Mouse (Mus musculus) gastrocnemius, postnatal 14 days (tissue): ENCODE measurements around the gene Gm45837. TPM values are rescaled to one million over a fixed set of nuclear protein-coding genes. Genes with fewer than 3 reads are reported as not detected.

ENCODE experiments used
- DNase-seq: peaks from one replicate; pipeline ENCODE4 v3.0.0; 2021; ENCODE audit warnings: mixed read lengths
- intact Hi-C: fragments of 180-260 bp; cut with DNase I; formaldehyde crosslinking; loops from one replicate; pipeline ENCODE4 v1.15.1; 2025; ENCODE audit warnings: low total_unique reads
- total RNA-seq, 2 experiments: library from RNA; stranded (reverse); gene quantifications; 2 replicates each; pipeline ENCODE4 v1.2.3; 2021

The Gm45837 gene
- total RNA-seq, 2 experiments from 2014 or later = 2.3 to 6.4 TPM

GRCm38 (mm10) chr7:101423970-101424369 is 13.3 kb downstream of the Gm45837 start:
- DNase-seq = no peak
- intact Hi-C loops = loop anchor here (10.0 kb wide), 1 partner anchor 191 kb away; no protein-coding TSS in a partner anchor

DNA sequence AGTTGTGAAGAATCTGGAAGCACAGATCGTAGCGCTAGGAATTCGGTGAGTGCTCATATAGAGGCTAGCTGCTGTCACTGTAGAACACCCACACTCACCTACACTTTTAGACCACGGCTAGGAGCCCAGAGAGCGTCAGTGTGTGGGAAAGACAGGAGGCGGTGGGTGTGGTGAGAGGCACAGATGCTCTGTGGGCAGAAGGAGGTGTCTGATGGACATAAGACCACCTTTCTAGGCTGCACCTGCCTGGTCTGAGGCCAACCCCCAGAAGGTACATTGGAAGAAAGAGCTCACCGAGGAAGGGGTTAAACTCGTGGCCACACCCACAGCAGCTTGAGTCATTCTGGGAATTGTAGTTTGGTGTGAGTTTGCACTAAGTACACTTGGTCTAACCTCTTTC is 16.0 kb downstream of the Gm45837 start:
- DNase-seq = no peak
- intact Hi-C loops = loop anchor here (10.0 kb wide), 1 partner anchor 188 kb away; no protein-coding TSS in a partner anchor

DNA sequence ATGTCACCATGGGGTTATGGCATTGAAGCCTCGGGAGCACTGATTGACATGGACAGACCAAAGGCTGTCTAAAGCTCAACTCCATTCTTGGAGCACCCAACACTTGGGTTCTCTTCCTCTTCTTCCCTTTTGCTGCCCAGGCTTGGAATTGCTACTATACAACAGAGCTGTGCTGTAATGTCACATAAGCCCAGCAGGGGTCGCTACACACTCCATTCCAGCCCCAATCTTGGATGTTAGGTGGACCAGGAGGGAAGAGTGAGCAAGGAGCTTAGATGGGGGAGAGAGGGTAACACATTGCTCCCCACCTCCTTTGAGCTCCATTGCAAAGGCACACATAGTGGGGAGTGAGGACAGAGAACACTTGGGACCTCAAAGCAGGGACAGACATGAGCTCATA is 17.1 kb downstream of the Gm45837 start:
- intact Hi-C loops = loop anchor here (10.0 kb wide), 1 partner anchor 187 kb away; no protein-coding TSS in a partner anchor

GRCm38 (mm10) chr7:101435038-101435437 is 24.4 kb downstream of the Gm45837 start:
- no peak for DNase-seq
- intact Hi-C loops = no loop called here

More for the DNA sequence above, 17.1 kb downstream of the Gm45837 start:
- DNase-seq = no peak

DNA sequence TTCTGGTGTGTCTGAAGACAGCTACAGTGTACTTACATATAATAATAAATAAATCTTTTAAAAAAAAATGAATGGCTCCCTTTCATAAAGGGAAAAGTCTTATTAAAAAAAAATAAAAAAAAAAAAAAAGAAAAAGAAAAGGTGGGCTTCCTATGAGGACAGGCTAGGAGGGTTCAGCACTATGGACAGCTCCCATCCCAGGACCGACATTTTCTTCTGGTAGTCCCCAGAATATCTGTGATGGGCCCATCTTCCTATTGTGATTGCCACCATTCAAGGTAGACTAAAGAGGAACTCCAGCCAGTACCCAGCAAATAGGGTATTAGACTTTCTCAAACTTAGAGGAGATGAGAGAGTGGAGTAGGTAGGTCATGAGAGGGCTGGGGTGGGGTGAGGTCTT is 27.2 kb downstream of the Gm45837 start:
- intact Hi-C loops = no loop called here

DNA sequence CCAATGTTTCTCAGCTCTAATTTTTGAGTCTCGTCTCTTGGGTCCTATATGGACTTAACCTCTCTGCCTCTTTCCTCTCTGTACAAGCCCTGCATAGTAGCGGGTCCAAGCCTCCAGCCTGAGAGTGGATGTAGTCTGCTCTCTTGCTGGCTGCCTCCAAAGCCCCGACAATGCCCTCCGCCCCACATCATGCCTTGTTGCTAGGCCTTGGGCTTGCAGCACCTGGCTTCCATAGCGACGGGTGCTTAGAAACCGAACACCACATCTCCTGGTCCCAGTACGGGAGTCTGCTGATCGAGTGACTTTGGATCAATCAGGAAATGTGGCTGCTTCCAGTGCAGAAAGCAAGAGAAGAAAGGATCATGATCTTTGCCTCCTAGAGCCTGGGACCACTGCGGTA is 32.4 kb downstream of the Gm45837 start:
- DNase-seq = no peak
- intact Hi-C loops = no loop called here

More for the DNA sequence above, 27.2 kb downstream of the Gm45837 start:
- no peak for DNase-seq

GRCm38 (mm10) chr7:101444211-101444610 is 33.5 kb downstream of the Gm45837 start:
- intact Hi-C loops = no loop called here
- no peak for DNase-seq

GRCm38 (mm10) chr7:101449855-101450254 is 39.2 kb downstream of the Gm45837 start:
- no peak for DNase-seq
- intact Hi-C loops = loop anchor here (2.0 kb wide), 1 partner anchor 53 kb away; no protein-coding TSS in a partner anchor

DNA sequence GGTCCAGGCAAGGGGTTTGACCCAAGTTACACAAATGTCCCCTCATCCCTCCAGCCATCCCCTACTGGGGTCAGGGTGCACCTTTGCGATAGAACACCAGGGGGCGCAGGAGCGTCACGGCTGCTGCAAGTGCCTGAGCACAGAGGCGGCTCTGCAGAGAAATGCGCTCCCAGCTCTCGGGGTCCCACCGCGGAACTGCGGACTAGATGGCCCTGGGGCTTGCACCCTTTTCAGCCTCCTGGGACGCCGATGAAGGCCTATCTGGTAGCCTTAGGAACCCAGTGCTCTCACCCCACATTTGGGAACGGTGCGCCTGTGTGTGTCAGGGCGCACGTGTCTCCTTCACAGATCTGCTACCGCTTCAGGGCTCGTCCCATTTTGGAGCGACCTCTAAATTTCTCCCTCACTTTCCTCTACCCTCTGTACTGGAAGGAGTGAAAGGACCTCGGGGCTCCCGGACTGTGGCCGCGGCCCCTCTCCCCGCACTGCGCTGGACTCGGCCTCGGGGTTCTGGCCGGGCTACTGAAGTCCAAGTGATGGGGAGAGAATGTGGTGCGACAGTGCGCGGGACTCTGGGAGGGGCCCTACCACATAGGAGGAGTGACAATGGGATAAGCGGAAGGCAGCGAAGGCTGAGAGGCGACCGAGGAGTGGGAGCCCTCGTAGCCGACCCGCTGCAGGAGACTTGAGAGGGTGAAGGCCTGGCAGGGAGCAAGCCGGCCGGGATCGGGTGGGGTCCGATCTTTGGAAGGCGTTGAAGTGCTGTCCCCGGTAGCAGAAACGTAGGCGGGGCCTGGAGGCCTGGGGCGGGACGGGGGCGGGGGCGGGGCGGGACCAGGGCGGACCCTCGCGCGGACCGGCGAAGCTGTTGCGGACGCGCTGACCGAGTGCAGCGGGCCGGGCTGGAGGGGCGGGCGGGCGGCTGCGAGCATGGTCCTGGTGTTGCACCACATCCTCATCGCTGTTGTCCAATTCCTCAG is 40.0 kb downstream of the Gm45837 start:
- peak; percentile 87 for DNase-seq
- intact Hi-C loops = loop anchor here (2.0 kb wide), 1 partner anchor 52 kb away; no protein-coding TSS in a partner anchor

DNA sequence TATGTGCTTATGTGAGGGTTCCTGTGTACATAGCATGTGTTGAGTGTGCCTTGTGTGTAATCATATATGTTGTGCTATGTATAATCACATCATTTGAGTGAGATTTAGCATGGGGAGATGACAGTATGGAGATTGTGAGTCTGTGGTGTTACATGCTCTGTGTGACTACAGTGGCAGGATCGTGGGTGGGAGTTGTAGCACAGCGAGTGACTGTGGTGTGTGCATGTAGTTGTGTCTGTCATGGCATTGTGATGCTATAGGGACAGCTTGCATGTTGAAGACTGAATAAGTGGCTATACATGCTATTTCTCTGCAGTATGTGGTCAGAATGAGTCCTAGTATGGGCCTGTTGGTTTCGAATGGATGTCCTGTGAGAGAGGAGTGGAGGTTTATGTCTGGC is 42.0 kb downstream of the Gm45837 start:
- no peak for DNase-seq
- intact Hi-C loops = no loop called here

- DNase-seq = no peak
- intact Hi-C loops = no loop called here
These were observed 42.6 kb downstream of the Gm45837 start for GRCm38 (mm10) chr7:101453296-101453695.

DNA sequence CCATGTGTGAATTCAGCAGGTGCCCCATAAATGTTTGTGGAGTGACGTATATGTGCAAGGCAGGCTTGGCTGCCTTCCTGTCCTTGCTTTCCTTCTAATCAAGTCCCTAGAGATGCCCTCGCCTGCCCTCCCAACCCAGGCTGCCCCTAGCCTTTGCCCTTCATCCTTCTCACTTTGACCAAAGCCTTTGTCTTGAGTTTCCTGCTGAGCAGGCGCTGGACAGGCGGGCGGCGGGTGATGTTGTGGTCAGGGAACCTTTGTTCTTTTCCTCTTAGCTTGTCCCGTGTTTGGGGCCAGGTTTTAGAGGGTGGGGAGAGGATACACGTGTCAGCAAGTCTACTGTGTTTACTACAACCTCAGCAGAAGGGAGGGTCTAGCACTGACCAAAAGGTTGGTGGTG is 43.0 kb downstream of the Gm45837 start:
- intact Hi-C loops = no loop called here
- DNase-seq = no peak

GRCm38 (mm10) chr7:101454479-101454878 is 43.8 kb downstream of the Gm45837 start:
- intact Hi-C loops = no loop called here
- no peak for DNase-seq

- intact Hi-C loops = no loop called here
- DNase-seq = no peak
These were observed 44.5 kb downstream of the Gm45837 start for GRCm38 (mm10) chr7:101455141-101455540.

- intact Hi-C loops = no loop called here
- DNase-seq = no peak
These were observed 45.6 kb downstream of the Gm45837 start for GRCm38 (mm10) chr7:101456318-101456717.

DNA sequence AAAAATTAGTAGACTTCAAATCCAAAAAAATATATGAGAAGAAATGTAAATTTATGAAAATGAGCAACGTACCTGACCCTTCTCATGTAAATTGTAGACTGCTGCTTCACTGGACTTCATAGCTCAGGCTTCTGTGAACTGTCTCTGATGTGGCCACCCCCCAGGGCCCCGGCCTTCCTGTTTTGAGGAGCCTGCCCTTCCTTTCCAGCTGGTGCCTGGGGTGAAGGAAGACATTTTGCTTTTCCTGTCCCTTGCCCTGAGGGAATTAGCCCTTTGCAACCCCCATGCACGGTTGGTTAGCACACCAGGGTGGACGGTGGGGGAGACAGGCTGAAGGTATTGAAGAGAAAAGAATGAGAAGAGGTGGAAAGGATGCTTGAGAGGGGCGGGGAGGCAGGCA is 46.1 kb downstream of the Gm45837 start:
- intact Hi-C loops = no loop called here
- no peak for DNase-seq

- DNase-seq = no peak
- intact Hi-C loops = no loop called here
These were observed 46.6 kb downstream of the Gm45837 start for GRCm38 (mm10) chr7:101457283-101457682.

GRCm38 (mm10) chr7:101457801-101458200 is 47.1 kb downstream of the Gm45837 start:
- intact Hi-C loops = no loop called here
- DNase-seq = no peak

DNA sequence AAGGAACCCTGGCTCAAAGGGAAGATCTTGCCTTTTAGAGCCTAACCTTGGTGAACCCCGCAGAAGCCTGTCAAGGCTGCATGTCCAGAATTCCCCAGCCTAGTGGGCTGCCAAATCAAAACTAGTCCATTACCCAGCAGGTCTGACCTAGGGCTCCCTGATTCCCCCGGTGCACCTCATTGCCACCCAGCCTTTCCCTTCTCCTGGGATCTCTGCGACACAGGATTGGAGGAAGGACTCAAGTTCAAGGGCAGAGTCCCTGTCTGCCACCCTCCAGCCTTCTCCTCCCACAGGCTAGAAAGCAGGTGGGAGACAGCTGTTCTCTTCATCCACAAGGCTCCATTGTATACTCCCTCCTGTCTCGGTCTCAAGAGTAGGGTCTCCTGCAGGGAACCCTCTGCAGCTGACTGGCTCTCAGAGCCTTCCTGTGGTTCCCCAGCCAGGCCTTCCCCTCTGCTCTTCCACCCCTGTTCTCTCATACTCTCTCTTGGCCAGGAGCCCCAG is 47.6 kb downstream of the Gm45837 start:
- intact Hi-C loops = no loop called here
- DNase-seq = no peak

- DNase-seq = no peak
- intact Hi-C loops = no loop called here
These were observed 48.7 kb downstream of the Gm45837 start for GRCm38 (mm10) chr7:101459305-101459813.
